Mouse (Mus musculus): ENCODE results near the gene Lgr5. TPM values are rescaled to one million over a fixed set of nuclear protein-coding genes. Genes with fewer than 3 reads are reported as not detected.

Gene Lgr5
- polyA plus RNA-seq, 1 experiment from 2014 or later: 0.73 TPM

GRCm38 (mm10) chr10:115542917-115543316 lies 44.7 kb downstream of the Lgr5 start:
- Histone ChIP-seq H3K36me3 (replicated peaks; ENCODE audit: insufficient read depth, low read length) (no peaks in the 10 kb centered on the region), H3K4me2 (ENCODE audit: low read depth, low read length) (no peak overlapping the region), H3K4me3 (ENCODE audit: low read depth, low read length) (no peak overlapping the region), H3K9ac (replicated peaks) (no peak overlapping the region), H3K27ac (ENCODE audit: low read depth) (no peak overlapping the region), H3K4me1 (ENCODE audit: insufficient read depth) (no peaks in the 10 kb centered on the region), H3K9me3 (ENCODE audit: low read length) (no peaks in the 10 kb centered on the region), H3K27me3 (ENCODE audit: insufficient read depth, low read length) (no peaks in the 10 kb centered on the region)
- TF ChIP-seq EP300 (IDR thresholded peaks at IDR 0.05; ENCODE audit: low read depth): no peak
- ATAC-seq (no peak), DNase-seq (no peak)
- WGBS (ENCODE audit: insufficient replicate concordance): 76% methylated on average over 6 of the region's 6 CpGs

DNA sequence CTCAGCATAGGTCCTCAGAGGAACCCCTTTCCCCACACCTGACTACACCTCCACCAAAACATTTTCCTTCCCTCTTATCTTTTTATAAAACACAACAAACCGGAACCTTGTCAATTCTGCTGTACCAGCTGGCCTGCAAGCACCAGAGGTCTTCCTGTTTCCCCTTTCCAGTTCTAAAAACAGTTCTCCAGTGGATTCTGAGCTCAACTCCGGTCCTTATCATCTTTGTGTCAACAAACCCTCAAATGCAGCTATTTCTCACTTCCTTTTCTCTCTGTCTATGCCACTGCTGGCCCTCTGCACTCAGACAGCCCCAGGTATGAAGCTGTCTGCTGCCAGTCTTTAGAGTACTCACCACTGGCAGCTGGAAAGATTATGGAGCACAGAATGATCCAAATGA lies 56.8 kb downstream of the Lgr5 start:
- Histone ChIP-seq H3K9me3 (ENCODE audit: low read length) (no peaks in the 10 kb centered on the region), H3K4me1 (ENCODE audit: insufficient read depth) (no peaks in the 10 kb centered on the region), H3K4me3 (ENCODE audit: low read depth, low read length) (no peak overlapping the region), H3K27ac (ENCODE audit: low read depth) (no peak overlapping the region), H3K27me3 (ENCODE audit: insufficient read depth, low read length) (no peaks in the 10 kb centered on the region), H3K4me2 (ENCODE audit: low read depth, low read length) (no peak overlapping the region), H3K9ac (replicated peaks) (no peak overlapping the region), H3K36me3 (replicated peaks; ENCODE audit: insufficient read depth, low read length) (no peaks in the 10 kb centered on the region)
- TF ChIP-seq EP300 (IDR thresholded peaks at IDR 0.05; ENCODE audit: low read depth): no peak
- no peak for TF ChIP-seq CTCF (IDR thresholded peaks at IDR 0.05; ENCODE audit: low read depth)
- DNase-seq: no peak
- 0% methylated on average over 2 of the region's 2 CpGs for WGBS (ENCODE audit: insufficient replicate concordance)
- ATAC-seq: no peak

- 77% methylated on average over 12 of the region's 12 CpGs for WGBS (ENCODE audit: insufficient replicate concordance)
- Histone ChIP-seq H3K27ac (ENCODE audit: low read depth) (no peak overlapping the region), H3K4me3 (ENCODE audit: low read depth, low read length) (no peak overlapping the region), H3K27me3 (ENCODE audit: insufficient read depth, low read length) (no peaks in the 10 kb centered on the region), H3K9ac (replicated peaks) (no peak overlapping the region), H3K9me3 (ENCODE audit: low read length) (no peaks in the 10 kb centered on the region), H3K4me2 (ENCODE audit: low read depth, low read length) (no peak overlapping the region), H3K36me3 (replicated peaks; ENCODE audit: insufficient read depth, low read length) (no peaks in the 10 kb centered on the region), H3K4me1 (ENCODE audit: insufficient read depth) (no peaks in the 10 kb centered on the region)
- TF ChIP-seq EP300 (IDR thresholded peaks at IDR 0.05; ENCODE audit: low read depth) (no peak), CTCF (IDR thresholded peaks at IDR 0.05; ENCODE audit: low read depth) (no peak)
- ATAC-seq (no peak), DNase-seq (no peak)
Measured at GRCm38 (mm10) chr10:115529768-115530167, 57.8 kb downstream of the Lgr5 start.

DNA sequence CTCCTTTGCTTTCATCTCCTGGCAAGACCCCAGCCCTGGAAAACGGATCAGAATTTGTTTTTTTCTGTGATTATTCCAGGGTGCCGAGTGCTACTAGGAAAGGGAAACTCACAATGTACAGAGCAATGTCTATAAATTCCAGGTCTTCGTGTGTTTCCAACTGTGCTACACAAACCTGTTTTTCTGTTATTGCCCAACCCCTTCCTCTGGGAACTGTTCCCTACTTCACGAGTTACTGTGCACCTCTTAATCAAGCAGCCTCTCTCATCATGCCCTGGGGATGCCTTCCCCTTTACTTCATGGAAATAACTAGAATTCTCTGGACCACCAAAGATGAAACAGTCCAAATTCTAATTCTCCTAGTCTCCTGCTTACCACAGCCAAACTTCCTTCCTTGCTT lies 58.7 kb downstream of the Lgr5 start:
- Histone ChIP-seq H3K9me3 (ENCODE audit: low read length) (no peaks in the 10 kb centered on the region), H3K4me3 (ENCODE audit: low read depth, low read length) (no peak overlapping the region), H3K36me3 (replicated peaks; ENCODE audit: insufficient read depth, low read length) (no peaks in the 10 kb centered on the region), H3K27me3 (ENCODE audit: insufficient read depth, low read length) (no peaks in the 10 kb centered on the region), H3K9ac (replicated peaks) (no peak overlapping the region), H3K27ac (ENCODE audit: low read depth) (no peak overlapping the region), H3K4me2 (ENCODE audit: low read depth, low read length) (no peak overlapping the region), H3K4me1 (ENCODE audit: insufficient read depth) (no peaks in the 10 kb centered on the region)
- TF ChIP-seq EP300 (IDR thresholded peaks at IDR 0.05; ENCODE audit: low read depth) (no peak), CTCF (IDR thresholded peaks at IDR 0.05; ENCODE audit: low read depth) (no peak)
- WGBS (ENCODE audit: insufficient replicate concordance): 67% methylated on average over 4 of the region's 4 CpGs
- no peak for ATAC-seq
- DNase-seq: no peak

DNA sequence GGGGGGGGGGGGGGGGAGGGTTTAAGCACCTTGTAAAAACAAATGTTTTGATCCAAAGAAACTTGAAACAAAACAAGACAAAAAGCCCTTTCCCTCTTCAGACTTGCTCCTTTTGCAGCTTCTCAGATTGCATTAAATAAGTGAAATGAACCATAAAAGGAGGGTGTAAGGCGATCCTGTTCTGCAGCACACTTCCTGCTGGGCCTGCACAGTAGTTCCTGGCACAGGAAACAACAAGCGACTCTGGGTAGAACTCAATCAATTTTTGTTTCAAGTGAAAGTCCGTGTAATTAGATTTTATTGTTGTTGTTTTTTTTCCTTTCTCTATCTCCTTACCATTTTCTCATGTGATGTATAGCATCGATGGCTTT lies 66.5 kb downstream of the Lgr5 start:
- no peak overlapping the region for H3K4me2 ChIP-seq (ENCODE audit: low read depth, low read length)
- TF ChIP-seq CTCF (IDR thresholded peaks at IDR 0.05; ENCODE audit: low read depth) (no peak), EP300 (IDR thresholded peaks at IDR 0.05; ENCODE audit: low read depth) (no peak)
- no peak overlapping the region for H3K27ac ChIP-seq (ENCODE audit: low read depth)
- H3K4me1 ChIP-seq (ENCODE audit: insufficient read depth): no peaks in the 10 kb centered on the region
- no peak overlapping the region for H3K4me3 ChIP-seq (ENCODE audit: low read depth, low read length)
- H3K9me3 ChIP-seq (ENCODE audit: low read length): no peaks in the 10 kb centered on the region
- DNase-seq: no peak
- WGBS (ENCODE audit: insufficient replicate concordance): 43% methylated on average over 4 of the region's 4 CpGs
- H3K27me3 ChIP-seq (ENCODE audit: insufficient read depth, low read length): no peaks in the 10 kb centered on the region
- ATAC-seq: no peak
- no peaks in the 10 kb centered on the region for H3K36me3 ChIP-seq (replicated peaks; ENCODE audit: insufficient read depth, low read length)
- no peak overlapping the region for H3K9ac ChIP-seq (replicated peaks)

GRCm38 (mm10) chr10:115520200-115521080 lies 67.1 kb downstream of the Lgr5 start:
- no peak for TF ChIP-seq CTCF (IDR thresholded peaks at IDR 0.05; ENCODE audit: low read depth)
- TF ChIP-seq EP300 (IDR thresholded peaks at IDR 0.05; ENCODE audit: low read depth): no peak

More at GRCm38 (mm10) chr10:115520200-115521080, 67.1 kb downstream of the Lgr5 start:
- no peak for DNase-seq
- H3K4me1 ChIP-seq (ENCODE audit: insufficient read depth): no peaks in the 10 kb centered on the region
- H3K27ac ChIP-seq (ENCODE audit: low read depth): no peak overlapping the region
- H3K27me3 ChIP-seq (ENCODE audit: insufficient read depth, low read length): no peaks in the 10 kb centered on the region
- ATAC-seq: no peak
- H3K36me3 ChIP-seq (replicated peaks; ENCODE audit: insufficient read depth, low read length): no peaks in the 10 kb centered on the region
- H3K4me3 ChIP-seq (ENCODE audit: low read depth, low read length): no peak overlapping the region
- no peaks in the 10 kb centered on the region for H3K9me3 ChIP-seq (ENCODE audit: low read length)
- no peak overlapping the region for H3K9ac ChIP-seq (replicated peaks)
- H3K4me2 ChIP-seq (ENCODE audit: low read depth, low read length): no peak overlapping the region
- WGBS (ENCODE audit: insufficient replicate concordance): 67% methylated on average over 17 of the region's 17 CpGs

Data from liver, postnatal 0 days (tissue).